Mouse (Mus musculus): ENCODE data around the gene Gm21748.
"Not testable (repeated sequence)": the region's sequence is repeated elsewhere in the genome, so short reads cannot be mapped to it uniquely, and the experiment has no call there.

Gene Gm21748

GRCm38 (mm10) chrY:90839077-90839476, at the start of gene Gm21748:
Gm21748 (minus strand) TSS chrY:90839177.
- DNase-seq (ENCODE audit: low read depth, low spot score) = not testable (repeated sequence)

Measured in brain, embryonic 18.5 days (tissue).